Mouse (Mus musculus) hindbrain, embryonic 14.5 days (tissue): ENCODE measurements around the gene Slf1. TPM values are rescaled to one million over a fixed set of nuclear protein-coding genes. Genes with fewer than 3 reads are reported as not detected.

Source experiments
- ATAC-seq: fragments of 200-750 bp; cut with Nextera tagmentation; 2 replicates; pipeline ENCODE4 v1.8.0; 2017; ENCODE audit warnings: moderate number of reproducible peaks, mild to moderate bottlenecking, moderate TSS enrichment, moderate library complexity; ENCODE audit not compliant: low FRiP score
- DNase-seq: peaks from one replicate; pipeline ENCODE4 v3.0.0-alpha.2; 2015; ENCODE audit warnings: low spot score
- H3K27ac ChIP-seq: fragments of 300-500 bp; sonication (generic); 2 replicates; pipeline ENCODE4 v1.5.1; 2014; ENCODE audit warnings: mild to moderate bottlenecking, moderate library complexity
- H3K27me3 ChIP-seq: fragments of 300-500 bp; sonication (generic); 2 replicates; pipeline ENCODE4 v1.6.1; 2014; ENCODE audit warnings: mild to moderate bottlenecking, low read length, mixed read lengths; ENCODE audit not compliant: control insufficient read depth, insufficient read depth
- H3K36me3 ChIP-seq: fragments of 300-500 bp; sonication (generic); replicated peaks from 2 replicates; pipeline ENCODE4 v1.6.1; 2014; ENCODE audit not compliant: control insufficient read depth, insufficient read depth
- H3K4me1 ChIP-seq: fragments of 300-500 bp; sonication (generic); replicated peaks from 2 replicates; pipeline ENCODE4 v1.6.1; 2014; ENCODE audit warnings: antibody characterized with exemption, low read length, mixed read lengths; ENCODE audit not compliant: control insufficient read depth, insufficient read depth
- H3K4me2 ChIP-seq: fragments of 300-500 bp; sonication (generic); replicated peaks from 2 replicates; pipeline ENCODE4 v1.6.1; 2014; ENCODE audit warnings: mild to moderate bottlenecking, moderate library complexity
- H3K4me3 ChIP-seq: fragments of 300-500 bp; sonication (generic); replicated peaks from 2 replicates; pipeline ENCODE4 v1.5.1; 2014; ENCODE audit warnings: mild to moderate bottlenecking, low read length
- H3K9ac ChIP-seq: fragments of 300-500 bp; sonication (generic); 2 replicates; pipeline ENCODE4 v1.6.1; 2014
- H3K9me3 ChIP-seq: fragments of 300-500 bp; sonication (generic); 2 replicates; pipeline ENCODE4 v1.6.1; 2016; ENCODE audit warnings: low read length; ENCODE audit not compliant: control insufficient read depth
- WGBS: fragments of 180-500 bp; shearing (Covaris S2); extraction: QIAGEN DNeasy Blood & Tissue Kit; methylation state at CpG from one replicate; pipeline ENCODE4 v1.1.7; 2014; 5-methylcytosine and 5-hydroxymethylcytosine counted together
- polyA plus RNA-seq: library from polyadenylated mRNA; unstranded; fragments of >200 nt; fragmentation: Nextera tagmentation; extraction: Ambion mirVana; gene quantifications from 2 replicates; pipeline ENCODE4 v1.2.1, GENCODE M21; 2014

Slf1 gene
- polyA plus RNA-seq, 1 experiment from 2014 or later, result 35.5 TPM

DNA sequence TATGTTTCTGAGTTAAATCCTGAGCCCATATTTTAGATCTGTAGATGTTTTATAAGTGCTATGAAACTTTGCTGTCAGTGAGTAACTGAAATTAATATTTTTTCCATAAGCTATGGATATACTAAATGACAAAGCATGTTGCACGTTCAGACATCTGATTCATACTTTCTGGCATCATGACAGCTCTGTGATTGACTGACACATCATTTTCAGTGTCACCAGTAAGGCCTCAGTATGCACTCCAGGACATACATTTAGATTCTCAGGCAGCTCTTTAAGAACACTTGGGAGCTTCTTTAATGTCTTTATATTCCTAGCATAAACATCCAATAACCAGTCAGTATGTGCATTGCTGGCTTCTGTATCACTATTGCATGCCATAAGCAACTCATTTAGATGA lies 91.9 kb downstream of the Slf1 start:
- Histone ChIP-seq H3K27me3 (no peaks in the 10 kb centered on the region), H3K9me3 (no peaks in the 10 kb centered on the region), H3K27ac (no peak overlapping the region), H3K36me3 (0 out of 2 replicates have a peak, but pooled peaks cover 4% of the 10 kb centered on the region), H3K4me2 (no peak overlapping the region), H3K9ac (no peak overlapping the region), H3K4me1 (no peaks in the 10 kb centered on the region; the same call in 1 of the 2 replicates), H3K4me3 (no peak overlapping the region)
- DNase-seq (no peak), ATAC-seq (no peak)
- 79% methylated on average over 1 of the region's 1 CpGs for WGBS

DNA sequence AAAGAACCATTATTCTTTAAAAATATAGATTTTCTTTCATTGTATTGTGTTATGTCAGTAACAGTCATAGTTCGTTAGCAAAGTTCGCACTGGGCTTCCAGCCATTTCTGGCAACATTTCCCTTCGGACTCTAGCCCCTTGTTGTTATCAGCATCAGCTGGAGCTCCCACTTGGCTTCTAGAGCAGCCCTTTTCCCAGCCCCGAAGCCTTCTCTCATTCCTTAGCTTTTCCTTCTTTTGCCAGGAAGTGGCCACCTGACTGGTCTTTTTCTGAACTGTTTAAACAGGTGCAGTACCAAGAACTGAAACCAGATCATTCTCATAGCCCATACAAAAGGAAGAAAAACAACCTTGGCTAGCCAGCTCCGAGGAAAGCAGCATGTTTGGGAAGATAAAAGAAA lies 105.7 kb downstream of the Slf1 start:
- ATAC-seq, result no peak
- Histone ChIP-seq H3K4me2 (no peak overlapping the region), H3K4me1 (no peaks in the 10 kb centered on the region), H3K27ac (no peak overlapping the region), H3K9ac (no peak overlapping the region), H3K9me3 (no peaks in the 10 kb centered on the region), H3K27me3 (no peaks in the 10 kb centered on the region), H3K4me3 (no peak overlapping the region), H3K36me3 (no peaks in the 10 kb centered on the region)
- DNase-seq, result no peak
- WGBS, result 77% methylated on average over 5 of the region's 5 CpGs

DNA sequence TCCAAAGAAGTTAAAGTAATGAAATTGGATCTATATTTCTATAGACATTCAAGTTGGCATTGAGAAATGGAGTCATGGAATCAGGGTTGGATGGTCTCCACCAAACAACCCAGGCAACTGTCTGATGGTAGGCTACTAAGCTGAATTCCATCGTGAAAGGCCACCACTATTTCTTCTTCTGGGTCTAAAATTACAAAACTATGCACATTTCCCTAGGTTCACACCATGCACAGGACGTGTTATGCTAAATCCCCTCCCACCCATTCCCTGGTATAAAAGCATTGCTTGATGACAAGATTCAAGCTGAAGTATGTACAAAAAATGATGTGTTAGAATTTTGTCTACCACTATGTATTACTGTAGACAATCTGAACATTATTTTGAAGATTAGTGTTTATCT lies 116.4 kb downstream of the Slf1 start:
- no peak overlapping the region for H3K4me2 ChIP-seq
- no peaks in the 10 kb centered on the region for H3K4me1 ChIP-seq
- DNase-seq (no peak), ATAC-seq (no peak)
- 94% methylated on average over 2 of the region's 2 CpGs for WGBS
- H3K27me3 ChIP-seq, result no peaks in the 10 kb centered on the region
- H3K9ac ChIP-seq, result no peak overlapping the region
- no peak overlapping the region for H3K4me3 ChIP-seq
- no peaks in the 10 kb centered on the region for H3K36me3 ChIP-seq
- no peak overlapping the region for H3K27ac ChIP-seq
- no peaks in the 10 kb centered on the region for H3K9me3 ChIP-seq

DNA sequence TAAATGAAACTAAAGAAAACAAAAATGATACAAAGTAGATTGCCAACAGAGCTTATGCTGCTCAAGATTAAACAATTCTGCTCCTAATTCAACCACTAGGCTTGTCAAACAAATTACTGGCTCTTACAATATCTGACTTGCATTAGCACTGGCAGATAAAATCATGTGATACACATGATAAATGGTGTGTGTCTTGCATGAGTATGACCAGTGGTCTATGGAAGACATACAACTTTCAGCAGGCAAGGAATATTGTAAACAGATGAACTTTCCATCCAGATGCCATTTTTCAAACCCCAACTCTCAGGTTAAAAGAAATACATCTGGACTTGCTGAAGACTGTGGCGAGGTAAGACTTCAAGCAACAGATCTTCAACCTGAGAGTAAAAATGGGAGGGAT lies 131.6 kb downstream of the Slf1 start:
- H3K27me3 ChIP-seq, result no peaks in the 10 kb centered on the region
- no peak overlapping the region for H3K27ac ChIP-seq
- no peaks in the 10 kb centered on the region for H3K36me3 ChIP-seq
- 94% methylated on average over 1 of the region's 1 CpGs for WGBS
- DNase-seq (no peak), ATAC-seq (no peak)
- no peak overlapping the region for H3K9ac ChIP-seq
- H3K4me3 ChIP-seq, result no peak overlapping the region
- H3K4me2 ChIP-seq, result no peak overlapping the region
- H3K4me1 ChIP-seq, result no peaks in the 10 kb centered on the region
- no peaks in the 10 kb centered on the region for H3K9me3 ChIP-seq

DNA sequence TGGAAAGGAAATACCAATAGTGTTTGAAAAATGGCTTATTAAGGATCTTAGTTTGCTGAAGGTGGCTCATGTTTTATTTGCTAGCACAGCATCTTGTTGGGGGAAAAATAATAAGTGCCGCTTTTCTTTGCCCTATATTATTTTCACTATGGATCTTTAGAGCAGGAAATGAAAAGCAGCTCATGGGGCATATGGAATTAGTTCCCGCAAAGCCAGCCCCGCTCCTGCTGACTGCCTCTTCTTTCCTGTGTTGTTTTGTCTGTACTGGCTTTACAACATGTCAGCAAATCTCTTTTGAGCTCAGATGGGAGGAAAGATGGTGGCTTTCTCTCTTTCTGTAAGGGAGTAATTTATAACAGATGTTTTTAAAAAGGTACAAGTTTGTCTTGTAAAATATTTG lies 132.6 kb downstream of the Slf1 start:
- H3K4me1 ChIP-seq, result no peaks in the 10 kb centered on the region
- 80% methylated on average over 3 of the region's 3 CpGs for WGBS
- ATAC-seq (no peak), DNase-seq (no peak)
- H3K4me3 ChIP-seq, result no peak overlapping the region
- H3K27ac ChIP-seq, result no peak overlapping the region
- no peak overlapping the region for H3K4me2 ChIP-seq
- H3K9me3 ChIP-seq, result no peaks in the 10 kb centered on the region
- H3K27me3 ChIP-seq, result no peaks in the 10 kb centered on the region
- H3K36me3 ChIP-seq, result no peaks in the 10 kb centered on the region
- H3K9ac ChIP-seq, result no peak overlapping the region

Other genes with a start within 250 kb of the Slf1 start
- 13.7 and 15.1 TPM in 2 replicates for gene 2210408I21Rik, start 67 bp upstream of the Slf1 start, polyA plus RNA-seq